8 mouse cellular contexts compared by ENCODE assay signal in the genomic region with DNA sequence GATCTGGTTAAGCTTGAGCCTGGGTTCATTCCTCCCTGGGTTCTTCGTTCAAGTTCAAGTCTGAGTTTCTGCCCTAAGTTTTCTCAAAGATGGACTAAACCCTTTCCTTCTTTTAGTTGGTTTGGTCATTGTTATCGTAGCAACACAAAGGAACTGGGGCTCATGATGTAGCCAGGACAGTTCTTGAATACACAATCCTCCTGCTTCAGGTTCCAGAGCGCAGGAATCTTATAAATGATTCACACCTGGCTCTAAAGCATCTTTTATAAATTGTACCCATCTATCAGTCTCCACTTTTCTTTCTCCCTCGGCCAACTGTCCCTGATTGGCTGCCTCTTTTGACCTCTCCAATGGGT. TPM values are rescaled to one million over a fixed set of nuclear protein-coding genes. Genes with fewer than 3 reads are reported as not detected.
DNase-seq lines count a peak whose midpoint lies in the region; ATAC-seq lines count a peak whose summit lies in the region.

No protein-coding gene starts in this region.

- peak overlapping the region; percentile 79 for H3K4me2 ChIP-seq in neural tube, embryonic 11.5 days (ENCODE audit: low read depth)
- peak overlapping the region; percentile 80 for H3K4me2 ChIP-seq in limb, embryonic 15.5 days
- peak overlapping the region; percentile 80 for H3K4me2 ChIP-seq in stomach, embryonic 15.5 days

- H3K36me3 ChIP-seq in erythroblast, embryonic 14.5 days (ENCODE audit: control insufficient read depth): peaks cover 29% of the 10 kb centered on the region
- H3K36me3 ChIP-seq in neural tube, embryonic 11.5 days (ENCODE audit: control insufficient read depth, insufficient read depth, low read length): peaks cover 11% of the 10 kb centered on the region
- peaks cover 29% of the 10 kb centered on the region for H3K36me3 ChIP-seq in limb, embryonic 15.5 days
- H3K36me3 ChIP-seq in stomach, embryonic 15.5 days: peaks cover 16% of the 10 kb centered on the region; the same call in 1 of the 2 replicates

- H3K4me1 ChIP-seq in erythroblast, embryonic 14.5 days (ENCODE audit: control insufficient read depth): peaks cover 44% of the 10 kb centered on the region
- peaks cover 10% of the 10 kb centered on the region for H3K4me1 ChIP-seq in neural tube, embryonic 11.5 days (ENCODE audit: control insufficient read depth, insufficient read depth, low read length)
- peaks cover 26% of the 10 kb centered on the region for H3K4me1 ChIP-seq in limb, embryonic 15.5 days
- H3K4me1 ChIP-seq in stomach, embryonic 15.5 days: peaks cover 19% of the 10 kb centered on the region

- no peaks in the 10 kb centered on the region for H3K9me3 ChIP-seq in erythroblast, embryonic 14.5 days (ENCODE audit: control insufficient read depth, low read length)
- H3K9me3 ChIP-seq in neural tube, embryonic 11.5 days (ENCODE audit: control insufficient read depth, low read length): no peaks in the 10 kb centered on the region
- no peaks in the 10 kb centered on the region for H3K9me3 ChIP-seq in limb, embryonic 15.5 days
- H3K9me3 ChIP-seq in stomach, embryonic 15.5 days: no peaks in the 10 kb centered on the region

- 46% methylated on average over 4 of the region's 4 CpGs for WGBS in neural tube, embryonic 11.5 days
- 48% methylated on average over 4 of the region's 4 CpGs for WGBS in limb, embryonic 15.5 days
- 51% methylated on average over 4 of the region's 4 CpGs for WGBS in stomach, embryonic 15.5 days

- peak overlapping the region; percentile 98 for H3K9ac ChIP-seq in neural tube, embryonic 11.5 days (ENCODE audit: low read length)
- peak overlapping the region; percentile 96; the same call in 1 of the 2 replicates for H3K9ac ChIP-seq in limb, embryonic 15.5 days
- H3K9ac ChIP-seq in stomach, embryonic 15.5 days: no peak overlapping the region; the same call in 1 of the 2 replicates

- ATAC-seq in erythroblast, adult 5-6 weeks (replicated peaks; ENCODE audit: low FRiP score, poor library complexity, severe bottlenecking): no peak
- ATAC-seq in neural tube, embryonic 11.5 days (ENCODE audit: insufficient read depth, low FRiP score, low TSS enrichment): no peak
- ATAC-seq in limb, embryonic 15.5 days (ENCODE audit: insufficient number of reproducible peaks, low FRiP score, low TSS enrichment, low read depth): no peak
- ATAC-seq in stomach, embryonic 15.5 days (ENCODE audit: insufficient read depth, low FRiP score, low read depth): no peak

- DNase-seq in neural tube, embryonic 11.5 days (ENCODE audit: low spot score): no peak
- no peak for DNase-seq in neural tube, embryonic 10.5 days (ENCODE audit: extremely low spot score, low spot score)
- DNase-seq in cerebellum, adult 18-20 months: no peak
- DNase-seq in right cerebral cortex, adult 2 months (ENCODE audit: low spot score in 2 of 2): no peak

- H3K4me3 ChIP-seq in erythroblast, embryonic 14.5 days (replicated peaks): peak overlapping the region; percentile 88
- H3K4me3 ChIP-seq in neural tube, embryonic 11.5 days (ENCODE audit: low read depth, low read length): peak overlapping the region; percentile 99
- H3K4me3 ChIP-seq in limb, embryonic 15.5 days: peak overlapping the region; percentile 87
- peak overlapping the region; percentile 61 for H3K4me3 ChIP-seq in stomach, embryonic 15.5 days (replicated peaks)

- peak overlapping the region; percentile 90; the same call in 1 of the 2 replicates for H3K27ac ChIP-seq in neural tube, embryonic 11.5 days (ENCODE audit: low read depth, low read length)
- H3K27ac ChIP-seq in limb, embryonic 15.5 days: peak overlapping the region; percentile 96
- peak overlapping the region; percentile 91 for H3K27ac ChIP-seq in stomach, embryonic 15.5 days

- H3K27me3 ChIP-seq in erythroblast, embryonic 14.5 days (ENCODE audit: control insufficient read depth): no peaks in the 10 kb centered on the region
- no peaks in the 10 kb centered on the region for H3K27me3 ChIP-seq in neural tube, embryonic 11.5 days (ENCODE audit: control insufficient read depth, insufficient read depth, low read length)
- H3K27me3 ChIP-seq in limb, embryonic 15.5 days: no peaks in the 10 kb centered on the region
- no peaks in the 10 kb centered on the region for H3K27me3 ChIP-seq in stomach, embryonic 15.5 days (replicated peaks)

RNA-seq across cellular contexts. Expression of a gene that starts 0.8 kb away (rescaled TPM):
- polyA plus RNA-seq in erythroblast, embryonic 14.5 days (2012): 1.4 and 1.9 TPM in 2 replicates
- total RNA-seq in erythroblast, adult 5-6 weeks (2015; ENCODE audit: low replicate concordance): 7.7 and 30.0 TPM in 2 replicates
- total RNA-seq in erythroblast, adult 5-6 weeks (2017; ENCODE audit: low replicate concordance): 2.9 and 3.5 TPM in 2 replicates
- 9.5 and 10.4 TPM in 2 replicates for polyA plus RNA-seq in neural tube, embryonic 11.5 days (2014; fragmentation: Nextera tagmentation; extraction: Ambion mirVana)
- polyA plus RNA-seq in limb, embryonic 15.5 days (2015; fragmentation: Nextera tagmentation; extraction: Ambion mirVana): 11.0 and 11.3 TPM in 2 replicates
- polyA plus RNA-seq in stomach, embryonic 15.5 days (2015; fragmentation: Nextera tagmentation; extraction: Ambion mirVana): 12.8 and 15.8 TPM in 2 replicates

RNA-seq across cellular contexts. Expression of a gene that starts 7.3 kb away (rescaled TPM):
- polyA plus RNA-seq in erythroblast, embryonic 14.5 days (2012): 0.49 and 0.53 TPM in 2 replicates
- total RNA-seq in erythroblast, adult 5-6 weeks (2015; ENCODE audit: low replicate concordance): 1.9 and 5.6 TPM in 2 replicates
- 2.8 and 3.2 TPM in 2 replicates for total RNA-seq in erythroblast, adult 5-6 weeks (2017; ENCODE audit: low replicate concordance)
- polyA plus RNA-seq in neural tube, embryonic 11.5 days (2014; fragmentation: Nextera tagmentation; extraction: Ambion mirVana): 19.0 and 24.1 TPM in 2 replicates
- polyA plus RNA-seq in limb, embryonic 15.5 days (2015; fragmentation: Nextera tagmentation; extraction: Ambion mirVana): 11.3 and 13.4 TPM in 2 replicates
- 14.0 and 14.5 TPM in 2 replicates for polyA plus RNA-seq in stomach, embryonic 15.5 days (2015; fragmentation: Nextera tagmentation; extraction: Ambion mirVana)

RNA-seq across cellular contexts. Expression of a gene that starts 25.0 kb away (rescaled TPM):
- 0.15 and 0.16 TPM in 2 replicates for polyA plus RNA-seq in erythroblast, embryonic 14.5 days (2012)
- not detected in 2 replicates for total RNA-seq in erythroblast, adult 5-6 weeks (2015; ENCODE audit: low replicate concordance)
- not detected in 2 replicates for total RNA-seq in erythroblast, adult 5-6 weeks (2017; ENCODE audit: low replicate concordance)
- not detected in 2 replicates for polyA plus RNA-seq in neural tube, embryonic 11.5 days (2014; fragmentation: Nextera tagmentation; extraction: Ambion mirVana)
- polyA plus RNA-seq in limb, embryonic 15.5 days (2015; fragmentation: Nextera tagmentation; extraction: Ambion mirVana): 0.42 TPM in 1 of 2 replicates, not detected in the other
- polyA plus RNA-seq in stomach, embryonic 15.5 days (2015; fragmentation: Nextera tagmentation; extraction: Ambion mirVana): 34.5 and 39.4 TPM in 2 replicates

RNA-seq across cellular contexts. Expression of a gene that starts 35.2 kb away (rescaled TPM):
- polyA plus RNA-seq in erythroblast, embryonic 14.5 days (2012): 32.3 and 34.1 TPM in 2 replicates
- 11.1 and 20.1 TPM in 2 replicates for total RNA-seq in erythroblast, adult 5-6 weeks (2015; ENCODE audit: low replicate concordance)
- 7.4 and 15.2 TPM in 2 replicates for total RNA-seq in erythroblast, adult 5-6 weeks (2017; ENCODE audit: low replicate concordance)
- 115 and 127 TPM in 2 replicates for polyA plus RNA-seq in neural tube, embryonic 11.5 days (2014; fragmentation: Nextera tagmentation; extraction: Ambion mirVana)
- 60.1 and 62.1 TPM in 2 replicates for polyA plus RNA-seq in limb, embryonic 15.5 days (2015; fragmentation: Nextera tagmentation; extraction: Ambion mirVana)
- 66.3 and 81.0 TPM in 2 replicates for polyA plus RNA-seq in stomach, embryonic 15.5 days (2015; fragmentation: Nextera tagmentation; extraction: Ambion mirVana)

RNA-seq across cellular contexts. Expression of a gene that starts 35.4 kb away (rescaled TPM):
- 0.37 and 0.48 TPM in 2 replicates for polyA plus RNA-seq in erythroblast, embryonic 14.5 days (2012)
- 2.9 and 4.6 TPM in 2 replicates for total RNA-seq in erythroblast, adult 5-6 weeks (2015; ENCODE audit: low replicate concordance)
- total RNA-seq in erythroblast, adult 5-6 weeks (2017; ENCODE audit: low replicate concordance): 2.9 and 3.3 TPM in 2 replicates
- 43.5 and 46.8 TPM in 2 replicates for polyA plus RNA-seq in neural tube, embryonic 11.5 days (2014; fragmentation: Nextera tagmentation; extraction: Ambion mirVana)
- polyA plus RNA-seq in limb, embryonic 15.5 days (2015; fragmentation: Nextera tagmentation; extraction: Ambion mirVana): 40.8 and 42.9 TPM in 2 replicates
- 33.2 and 35.4 TPM in 2 replicates for polyA plus RNA-seq in stomach, embryonic 15.5 days (2015; fragmentation: Nextera tagmentation; extraction: Ambion mirVana)

Comparison
In these comparisons a context has a peak if more than half of its experiments do, and no peak if none do; other contexts are left out.
1. RNA of a gene that starts 25.0 kb away (polyA plus RNA-seq): 34.5 to 39.4 TPM in stomach, embryonic 15.5 days; 0.42 TPM in limb, embryonic 15.5 days, 0.15 to 0.16 TPM in erythroblast, embryonic 14.5 days and not detected in neural tube, embryonic 11.5 days; every median in the first group is over 10 times any median in the second.
2. Peak in every context shown above with its lines, with median percentiles within 50 percentile points of each other: H3K4me3 ChIP-seq, H3K27ac ChIP-seq and H3K4me2 ChIP-seq.